Mouse (Mus musculus): ENCODE data around the gene Cadm2.

The Cadm2 gene

GRCm38 (mm10) chr16:67124811-67125210 lies 495.9 kb downstream of the Cadm2 start:
- no peak for DNase-seq (ENCODE audit: low read depth)

- DNase-seq (ENCODE audit: low read depth) = no peak
Observed at GRCm38 (mm10) chr16:67122532-67122931, 498.2 kb downstream of the Cadm2 start.

GRCm38 (mm10) chr16:67121781-67122180 lies 498.9 kb downstream of the Cadm2 start:
- no peak for DNase-seq (ENCODE audit: low read depth)

- no peak for DNase-seq (ENCODE audit: low read depth)
Observed at GRCm38 (mm10) chr16:67106478-67107061, 514.1 kb downstream of the Cadm2 start.

GRCm38 (mm10) chr16:67096706-67097105 lies 524.0 kb downstream of the Cadm2 start:
- no peak for DNase-seq (ENCODE audit: low read depth)

GRCm38 (mm10) chr16:67095916-67096315 lies 524.8 kb downstream of the Cadm2 start:
- DNase-seq (ENCODE audit: low read depth) = no peak

- DNase-seq (ENCODE audit: low read depth) = peak; percentile 75
Observed at GRCm38 (mm10) chr16:67089747-67090146, 531.0 kb downstream of the Cadm2 start.

- no peak for DNase-seq (ENCODE audit: low read depth)
Observed at GRCm38 (mm10) chr16:67079318-67079717, 541.4 kb downstream of the Cadm2 start.

- no peak for DNase-seq (ENCODE audit: low read depth)
Observed at GRCm38 (mm10) chr16:67076169-67076895, 544.4 kb downstream of the Cadm2 start.

GRCm38 (mm10) chr16:67068461-67068860 lies 552.2 kb downstream of the Cadm2 start:
- no peak for DNase-seq (ENCODE audit: low read depth)

- DNase-seq (ENCODE audit: low read depth) = no peak
Observed at GRCm38 (mm10) chr16:67030918-67031317, 589.8 kb downstream of the Cadm2 start.

- no peak for DNase-seq (ENCODE audit: low read depth)
Observed at GRCm38 (mm10) chr16:67019856-67020255, 600.9 kb downstream of the Cadm2 start.

GRCm38 (mm10) chr16:67017710-67018109 lies 603.0 kb downstream of the Cadm2 start:
- peak; percentile 73 for DNase-seq (ENCODE audit: low read depth)

- DNase-seq (ENCODE audit: low read depth) = no peak
Observed at GRCm38 (mm10) chr16:67003161-67003560, 617.5 kb downstream of the Cadm2 start.

- DNase-seq (ENCODE audit: low read depth) = no peak
Observed at GRCm38 (mm10) chr16:67001707-67002106, 619.0 kb downstream of the Cadm2 start.

GRCm38 (mm10) chr16:66997461-66997860 lies 623.2 kb downstream of the Cadm2 start:
- no peak for DNase-seq (ENCODE audit: low read depth)

GRCm38 (mm10) chr16:66987741-66988140 lies 633.0 kb downstream of the Cadm2 start:
- peak; percentile 9 for DNase-seq (ENCODE audit: low read depth)

GRCm38 (mm10) chr16:66986879-66987278 lies 633.8 kb downstream of the Cadm2 start:
- DNase-seq (ENCODE audit: low read depth) = no peak

- DNase-seq (ENCODE audit: low read depth) = no peak
Observed at GRCm38 (mm10) chr16:66970912-66971311, 649.8 kb downstream of the Cadm2 start.

- DNase-seq (ENCODE audit: low read depth) = no peak
Observed at GRCm38 (mm10) chr16:66969520-66970144, 651.1 kb downstream of the Cadm2 start.

GRCm38 (mm10) chr16:66968336-66968735 lies 652.4 kb downstream of the Cadm2 start:
- DNase-seq (ENCODE audit: low read depth) = no peak

GRCm38 (mm10) chr16:66967686-66968085 lies 653.0 kb downstream of the Cadm2 start:
- peak; percentile 11 for DNase-seq (ENCODE audit: low read depth)

- DNase-seq (ENCODE audit: low read depth) = peak; percentile 60
Observed at GRCm38 (mm10) chr16:66959146-66959545, 661.6 kb downstream of the Cadm2 start.
